Mouse (Mus musculus): Measurements from ENCODE around the gene Gm10959.
"Not testable (repeated sequence)": the region's sequence is repeated elsewhere in the genome, so short reads cannot be mapped to it uniquely, and the experiment has no call there.

DNA sequence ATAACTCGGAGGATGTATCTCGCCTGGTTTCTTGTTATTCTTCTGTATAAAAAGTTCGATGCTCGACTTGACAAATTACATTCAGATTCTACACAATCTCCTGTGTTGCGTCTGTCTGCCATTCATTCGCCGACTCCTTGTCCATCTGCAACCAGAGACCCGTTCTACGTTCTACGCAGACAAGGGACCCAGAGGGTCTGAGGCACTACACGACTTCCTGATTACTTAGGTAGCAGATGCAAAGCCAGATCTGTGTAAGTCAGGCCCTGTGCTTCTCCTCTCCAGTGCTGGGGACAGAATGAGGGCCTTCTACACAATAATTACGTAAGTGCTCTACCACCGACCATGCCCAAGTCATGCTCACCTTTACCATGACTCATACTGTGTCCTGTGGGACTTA is 18.0 kb upstream of the Gm10959 start:
- TF ChIP-seq CTCF (IDR thresholded peaks at IDR 0.05; ENCODE audit: borderline replicate concordance, extremely low read depth, insufficient read depth, insufficient read length); POLR2A (IDR thresholded peaks at IDR 0.05; ENCODE audit: borderline replicate concordance, extremely low read depth, insufficient read depth, insufficient read length, poor library complexity, severe bottlenecking): not testable (repeated sequence)
